Mouse (Mus musculus) kidney, postnatal 4 days (tissue): ENCODE measurements around the gene Hoxa9.

Source experiments
- DNase-seq, 2 experiments: peaks; one replicate each; pipeline ENCODE4 v3.0.0; 2021; ENCODE audit warnings: mixed read lengths in 2 of 2

Hoxa9 gene

GRCm38 (mm10) chr6:52180213-52180710, 50.6 kb downstream of the Hoxa9 start:
- DNase-seq = peak; percentile 22 to 51

GRCm38 (mm10) chr6:52179690-52180089, 51.2 kb downstream of the Hoxa9 start:
- DNase-seq = peak; percentile 30 to 53

- DNase-seq = peak in 1 of 2 experiments; percentile 42
Measured at GRCm38 (mm10) chr6:52178918-52179665, 51.8 kb downstream of the Hoxa9 start.

GRCm38 (mm10) chr6:52177806-52178205, 53.1 kb downstream of the Hoxa9 start:
- no peak for DNase-seq

GRCm38 (mm10) chr6:52177061-52177735, 53.7 kb downstream of the Hoxa9 start, which contains the start of gene 5730596B20Rik:
TSS of gene 5730596B20Rik (plus strand) at chr6:52177498.
- peak; percentile 79 to 87 for DNase-seq

GRCm38 (mm10) chr6:52176391-52176790, 54.5 kb downstream of the Hoxa9 start:
- peak in 1 of 2 experiments; percentile 54 for DNase-seq

GRCm38 (mm10) chr6:52175864-52176263, 55.0 kb downstream of the Hoxa9 start:
- peak; percentile 82 to 89 for DNase-seq

- peak; percentile 83 to 89 for DNase-seq
Measured at GRCm38 (mm10) chr6:52174968-52175751, 55.7 kb downstream of the Hoxa9 start.

GRCm38 (mm10) chr6:52173648-52174047, 57.2 kb downstream of the Hoxa9 start:
- DNase-seq = peak in 1 of 2 experiments; percentile 18
